Mouse (Mus musculus) heart, postnatal 0 days (tissue): ENCODE data around the gene Mrm3. TPM values are rescaled to one million over a fixed set of nuclear protein-coding genes. Genes with fewer than 3 reads are reported as not detected.

ENCODE experiments used
- ATAC-seq: fragments of 200-750 bp; cut with Nextera tagmentation; 2 replicates; pipeline ENCODE4 v1.8.0; 2017; ENCODE audit warnings: low read depth, moderate number of reproducible peaks, moderate library complexity; ENCODE audit not compliant: insufficient read depth
- DNase-seq: peaks from one replicate; pipeline ENCODE4 v3.0.0-alpha.2; 2016; ENCODE audit warnings: low spot score
- H3K27ac ChIP-seq: fragments of 300-500 bp; sonication (generic); 2 replicates; pipeline ENCODE4 v1.5.1; 2014; ENCODE audit warnings: low read depth, mild to moderate bottlenecking
- H3K27me3 ChIP-seq: fragments of 300-500 bp; sonication (generic); 2 replicates; pipeline ENCODE4 v1.6.1; 2014; ENCODE audit warnings: low read length, mixed read lengths; ENCODE audit not compliant: control insufficient read depth, insufficient read depth
- H3K36me3 ChIP-seq: fragments of 300-500 bp; sonication (generic); replicated peaks from 2 replicates; pipeline ENCODE4 v1.6.1; 2014; ENCODE audit warnings: low read length, mixed read lengths; ENCODE audit not compliant: control insufficient read depth, insufficient read depth
- H3K4me1 ChIP-seq: fragments of 300-500 bp; sonication (generic); 2 replicates; pipeline ENCODE4 v1.6.1; 2014; ENCODE audit warnings: antibody characterized with exemption; ENCODE audit not compliant: control insufficient read depth, insufficient read depth
- H3K4me2 ChIP-seq: fragments of 300-500 bp; sonication (generic); 2 replicates; pipeline ENCODE4 v1.6.1; 2014; ENCODE audit warnings: low read depth, mild to moderate bottlenecking, low read length, moderate library complexity
- H3K4me3 ChIP-seq: fragments of 300-500 bp; sonication (generic); 2 replicates; pipeline ENCODE4 v1.5.1; 2014; ENCODE audit warnings: low read depth, low read length
- H3K9ac ChIP-seq: fragments of 300-500 bp; sonication (generic); replicated peaks from 2 replicates; pipeline ENCODE4 v1.6.1; 2014; ENCODE audit warnings: low read depth, low read length, mixed read lengths
- H3K9me3 ChIP-seq: fragments of 300-500 bp; sonication (generic); replicated peaks from 2 replicates; pipeline ENCODE4 v1.6.1; 2016; ENCODE audit warnings: low read length; ENCODE audit not compliant: control insufficient read depth
- CTCF ChIP-seq: IDR thresholded peaks from 2 replicates; pipeline ENCODE4 v1.5.1; 2016; ENCODE audit warnings: antibody characterized with exemption, control low read depth, low read depth
- EP300 ChIP-seq: IDR thresholded peaks from 2 replicates; pipeline ENCODE4 v1.6.1; 2016; ENCODE audit warnings: antibody characterized with exemption, low read depth
- WGBS: fragments of 180-500 bp; shearing (Covaris S2); extraction: QIAGEN DNeasy Blood & Tissue Kit; methylation state at CpG from one replicate; pipeline ENCODE4 v1.1.7; 2014; 5-methylcytosine and 5-hydroxymethylcytosine counted together
- polyA plus RNA-seq: library from polyadenylated mRNA; unstranded; fragments of >200 nt; fragmentation: Nextera tagmentation; extraction: Ambion mirVana; gene quantifications from 2 replicates; pipeline ENCODE4 v1.2.1, GENCODE M21; 2015
- total RNA-seq: library from RNA; depleted of rRNA; stranded (reverse); fragments of >200 nt; gene quantifications from 2 replicates; pipeline ENCODE4 v1.2.3, GENCODE M21; 2014; ENCODE audit warnings: low replicate concordance

Gene Mrm3
- total and polyA plus RNA-seq, 2 experiments from 2014 or later = 31.8 to 39.5 TPM

- TF ChIP-seq CTCF = no peak
- Histone ChIP-seq H3K27ac (no peak overlapping the region), H3K27me3 (no peaks in the 10 kb centered on the region), H3K4me1 (0 out of 2 replicates have a peak, but pooled peaks cover 7% of the 10 kb centered on the region), H3K36me3 (no peaks in the 10 kb centered on the region), H3K9me3 (no peaks in the 10 kb centered on the region), H3K9ac (no peak overlapping the region), H3K4me2 (no peak overlapping the region), H3K4me3 (no peak overlapping the region)
- ATAC-seq (no peak), DNase-seq (no peak)
- 78% methylated on average over 6 of the region's 6 CpGs for WGBS
These were observed 40.3 kb downstream of the Mrm3 start for GRCm38 (mm10) chr11:76283841-76284240.

- no peaks in the 10 kb centered on the region for H3K36me3 ChIP-seq
- 0 out of 2 replicates have a peak, but pooled peaks cover 7% of the 10 kb centered on the region for H3K4me1 ChIP-seq
- H3K9ac ChIP-seq = no peak overlapping the region
- no peak for TF ChIP-seq CTCF
- no peak for TF ChIP-seq EP300
- H3K27ac ChIP-seq = no peak overlapping the region
- DNase-seq (no peak), ATAC-seq (no peak)
- WGBS = 47% methylated on average over 7 of the region's 7 CpGs
- H3K27me3 ChIP-seq = no peaks in the 10 kb centered on the region
- H3K9me3 ChIP-seq = no peaks in the 10 kb centered on the region
- H3K4me2 ChIP-seq = no peak overlapping the region
- H3K4me3 ChIP-seq = no peak overlapping the region
These were observed 42.0 kb downstream of the Mrm3 start for GRCm38 (mm10) chr11:76285431-76286075.

GRCm38 (mm10) chr11:76286534-76287126 is 43.1 kb downstream of the Mrm3 start:
- DNase-seq = no peak
- H3K9me3 ChIP-seq = no peaks in the 10 kb centered on the region
- H3K36me3 ChIP-seq = no peaks in the 10 kb centered on the region
- WGBS = 53% methylated on average over 10 of the region's 10 CpGs
- no peak overlapping the region for H3K4me2 ChIP-seq
- TF ChIP-seq CTCF (no peak), EP300 (no peak)
- H3K4me1 ChIP-seq = 0 out of 2 replicates have a peak, but pooled peaks cover 7% of the 10 kb centered on the region
- no peak overlapping the region for H3K9ac ChIP-seq
- no peaks in the 10 kb centered on the region for H3K27me3 ChIP-seq
- no peak overlapping the region; the same call in 1 of the 2 replicates for H3K27ac ChIP-seq
- H3K4me3 ChIP-seq = no peak overlapping the region
- no peak for ATAC-seq

GRCm38 (mm10) chr11:76287301-76287700 is 43.8 kb downstream of the Mrm3 start:
- WGBS = 60% methylated on average over 10 of the region's 10 CpGs
- no peak overlapping the region for H3K9ac ChIP-seq
- H3K4me3 ChIP-seq = no peak overlapping the region
- ATAC-seq (no peak), DNase-seq (no peak)
- no peak overlapping the region for H3K27ac ChIP-seq
- no peaks in the 10 kb centered on the region for H3K27me3 ChIP-seq
- H3K4me1 ChIP-seq = 0 out of 2 replicates have a peak, but pooled peaks cover 7% of the 10 kb centered on the region
- TF ChIP-seq CTCF = no peak
- no peak for TF ChIP-seq EP300
- no peak overlapping the region for H3K4me2 ChIP-seq
- no peaks in the 10 kb centered on the region for H3K36me3 ChIP-seq
- H3K9me3 ChIP-seq = no peaks in the 10 kb centered on the region

GRCm38 (mm10) chr11:76288645-76289044 is 45.1 kb downstream of the Mrm3 start:
- Histone ChIP-seq H3K9ac (no peak overlapping the region), H3K4me1 (0 out of 2 replicates have a peak, but pooled peaks cover 7% of the 10 kb centered on the region), H3K4me2 (no peak overlapping the region), H3K27me3 (no peaks in the 10 kb centered on the region), H3K4me3 (no peak overlapping the region), H3K9me3 (no peaks in the 10 kb centered on the region), H3K36me3 (no peaks in the 10 kb centered on the region), H3K27ac (no peak overlapping the region)
- DNase-seq (no peak), ATAC-seq (no peak)
- no peak for TF ChIP-seq EP300
- no peak for TF ChIP-seq CTCF
- WGBS = 79% methylated on average over 6 of the region's 6 CpGs

- no peak overlapping the region for H3K27ac ChIP-seq
- H3K27me3 ChIP-seq = no peaks in the 10 kb centered on the region
- 0 out of 2 replicates have a peak, but pooled peaks cover 7% of the 10 kb centered on the region for H3K4me1 ChIP-seq
- DNase-seq = no peak
- no peak overlapping the region for H3K9ac ChIP-seq
- no peak overlapping the region for H3K4me2 ChIP-seq
- ATAC-seq = no peak
- H3K36me3 ChIP-seq = no peaks in the 10 kb centered on the region
- 57% methylated on average over 11 of the region's 11 CpGs for WGBS
- TF ChIP-seq CTCF (no peak), EP300 (no peak)
- H3K9me3 ChIP-seq = no peaks in the 10 kb centered on the region
- no peak overlapping the region for H3K4me3 ChIP-seq
These were observed 46.9 kb downstream of the Mrm3 start for GRCm38 (mm10) chr11:76290367-76290766.
